Mouse (Mus musculus): ENCODE results near the gene Nt5m.

The Nt5m gene

GRCm38 (mm10) chr11:59902045-59902726 lies 62.9 kb downstream of the Nt5m start:
- DNase-seq (ENCODE audit: low read depth, low spot score) = peak; percentile 76

- DNase-seq (ENCODE audit: low read depth, low spot score) = no peak
Observed at GRCm38 (mm10) chr11:59906521-59907123, 67.4 kb downstream of the Nt5m start.

GRCm38 (mm10) chr11:59908446-59908845 lies 69.2 kb downstream of the Nt5m start:
- DNase-seq (ENCODE audit: low read depth, low spot score) = no peak

DNA sequence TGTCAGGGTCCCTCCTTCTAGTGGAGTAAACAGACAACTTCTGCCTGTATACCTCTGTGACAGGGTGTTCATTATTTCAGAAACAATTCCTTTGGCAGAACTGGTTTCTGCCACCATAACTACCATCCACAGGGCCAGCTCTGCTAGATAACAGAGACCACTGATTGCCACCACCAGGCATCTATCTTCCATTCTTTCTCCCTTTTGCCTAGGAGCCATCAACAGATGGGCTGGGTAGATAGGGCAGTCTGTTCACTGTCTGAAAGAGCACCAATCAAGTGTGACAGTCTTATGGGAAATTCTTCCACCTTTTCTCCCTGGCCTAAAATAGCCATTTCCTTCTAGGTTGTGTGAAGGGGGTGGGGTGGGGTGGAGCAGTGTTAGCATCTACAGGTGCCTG lies 71.3 kb downstream of the Nt5m start:
- DNase-seq (ENCODE audit: low read depth, low spot score) = no peak

- no peak for DNase-seq (ENCODE audit: low read depth, low spot score)
Observed at GRCm38 (mm10) chr11:59911523-59911922, 72.3 kb downstream of the Nt5m start.

- no peak for DNase-seq (ENCODE audit: low read depth, low spot score)
Observed at GRCm38 (mm10) chr11:59913702-59914101, 74.5 kb downstream of the Nt5m start.

- no peak for DNase-seq (ENCODE audit: low read depth, low spot score)
Observed at GRCm38 (mm10) chr11:59918014-59918413, 78.8 kb downstream of the Nt5m start.

DNA sequence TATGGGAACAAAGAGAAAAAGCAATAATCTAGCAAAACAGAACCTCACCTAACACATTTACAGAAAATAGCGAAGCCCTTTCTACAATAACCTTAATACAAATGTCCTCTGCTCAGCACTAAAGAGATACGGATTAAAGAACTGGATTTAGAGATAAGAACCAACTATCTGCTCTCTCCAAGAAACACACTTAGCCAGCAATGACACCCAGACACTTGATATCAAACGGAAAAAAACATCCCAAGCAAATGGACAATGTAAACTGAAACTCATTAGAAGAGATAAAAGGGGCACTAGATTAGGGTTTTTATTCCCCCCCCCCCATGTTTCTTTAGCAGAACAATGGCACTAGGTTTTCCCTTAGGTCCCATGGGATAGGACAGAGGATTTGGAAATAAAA lies 80.2 kb downstream of the Nt5m start:
- no peak for DNase-seq (ENCODE audit: low read depth, low spot score)

GRCm38 (mm10) chr11:59920331-59920730 lies 81.1 kb downstream of the Nt5m start:
- no peak for DNase-seq (ENCODE audit: low read depth, low spot score)

DNA sequence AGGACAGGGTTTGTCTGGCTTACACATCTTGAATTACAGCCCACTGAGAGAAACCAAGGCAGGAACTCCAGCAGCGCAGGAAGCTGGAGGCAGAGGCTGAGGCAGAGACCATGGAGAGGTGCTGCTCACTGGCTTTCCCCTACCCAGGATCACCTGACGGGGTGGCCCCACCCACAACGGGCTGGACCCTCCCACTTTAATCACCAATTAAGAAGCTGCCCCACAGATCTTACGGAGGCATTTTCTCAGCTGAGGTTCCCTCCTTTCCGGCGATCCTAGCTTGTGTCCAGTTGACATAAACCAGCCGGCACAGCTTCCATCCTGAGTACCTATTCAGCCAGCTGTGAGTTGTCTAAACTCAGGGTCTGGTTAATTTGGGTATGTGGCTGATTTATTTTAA lies 82.0 kb downstream of the Nt5m start:
- no peak for DNase-seq (ENCODE audit: low read depth, low spot score)

- no peak for DNase-seq (ENCODE audit: low read depth, low spot score)
Observed at GRCm38 (mm10) chr11:59930031-59930430, 90.8 kb downstream of the Nt5m start.
